Mouse (Mus musculus) hindbrain, embryonic 14.5 days (tissue): ENCODE results near the gene Rrp8. TPM values are rescaled to one million over a fixed set of nuclear protein-coding genes. Genes with fewer than 3 reads are reported as not detected.
"Not testable (repeated sequence)": the region's sequence is repeated elsewhere in the genome, so short reads cannot be mapped to it uniquely, and the experiment has no call there.

Experiments used
- ATAC-seq: fragments of 200-750 bp; cut with Nextera tagmentation; 2 replicates; pipeline ENCODE4 v1.8.0; 2017; ENCODE audit warnings: moderate number of reproducible peaks, mild to moderate bottlenecking, moderate TSS enrichment, moderate library complexity; ENCODE audit not compliant: low FRiP score
- DNase-seq: peaks from one replicate; pipeline ENCODE4 v3.0.0-alpha.2; 2015; ENCODE audit warnings: low spot score
- H3K27ac ChIP-seq: fragments of 300-500 bp; sonication (generic); 2 replicates; pipeline ENCODE4 v1.5.1; 2014; ENCODE audit warnings: mild to moderate bottlenecking, moderate library complexity
- H3K27me3 ChIP-seq: fragments of 300-500 bp; sonication (generic); 2 replicates; pipeline ENCODE4 v1.6.1; 2014; ENCODE audit warnings: mild to moderate bottlenecking, low read length, mixed read lengths; ENCODE audit not compliant: control insufficient read depth, insufficient read depth
- H3K36me3 ChIP-seq: fragments of 300-500 bp; sonication (generic); replicated peaks from 2 replicates; pipeline ENCODE4 v1.6.1; 2014; ENCODE audit not compliant: control insufficient read depth, insufficient read depth
- H3K4me1 ChIP-seq: fragments of 300-500 bp; sonication (generic); replicated peaks from 2 replicates; pipeline ENCODE4 v1.6.1; 2014; ENCODE audit warnings: antibody characterized with exemption, low read length, mixed read lengths; ENCODE audit not compliant: control insufficient read depth, insufficient read depth
- H3K4me2 ChIP-seq: fragments of 300-500 bp; sonication (generic); replicated peaks from 2 replicates; pipeline ENCODE4 v1.6.1; 2014; ENCODE audit warnings: mild to moderate bottlenecking, moderate library complexity
- H3K4me3 ChIP-seq: fragments of 300-500 bp; sonication (generic); replicated peaks from 2 replicates; pipeline ENCODE4 v1.5.1; 2014; ENCODE audit warnings: mild to moderate bottlenecking, low read length
- H3K9ac ChIP-seq: fragments of 300-500 bp; sonication (generic); 2 replicates; pipeline ENCODE4 v1.6.1; 2014
- H3K9me3 ChIP-seq: fragments of 300-500 bp; sonication (generic); 2 replicates; pipeline ENCODE4 v1.6.1; 2016; ENCODE audit warnings: low read length; ENCODE audit not compliant: control insufficient read depth
- WGBS: fragments of 180-500 bp; shearing (Covaris S2); extraction: QIAGEN DNeasy Blood & Tissue Kit; methylation state at CpG from one replicate; pipeline ENCODE4 v1.1.7; 2014; 5-methylcytosine and 5-hydroxymethylcytosine counted together
- polyA plus RNA-seq: library from polyadenylated mRNA; unstranded; fragments of >200 nt; fragmentation: Nextera tagmentation; extraction: Ambion mirVana; gene quantifications from 2 replicates; pipeline ENCODE4 v1.2.1, GENCODE M21; 2014

Gene Rrp8
- polyA plus RNA-seq, 1 experiment from 2014 or later: 24.1 TPM

DNA sequence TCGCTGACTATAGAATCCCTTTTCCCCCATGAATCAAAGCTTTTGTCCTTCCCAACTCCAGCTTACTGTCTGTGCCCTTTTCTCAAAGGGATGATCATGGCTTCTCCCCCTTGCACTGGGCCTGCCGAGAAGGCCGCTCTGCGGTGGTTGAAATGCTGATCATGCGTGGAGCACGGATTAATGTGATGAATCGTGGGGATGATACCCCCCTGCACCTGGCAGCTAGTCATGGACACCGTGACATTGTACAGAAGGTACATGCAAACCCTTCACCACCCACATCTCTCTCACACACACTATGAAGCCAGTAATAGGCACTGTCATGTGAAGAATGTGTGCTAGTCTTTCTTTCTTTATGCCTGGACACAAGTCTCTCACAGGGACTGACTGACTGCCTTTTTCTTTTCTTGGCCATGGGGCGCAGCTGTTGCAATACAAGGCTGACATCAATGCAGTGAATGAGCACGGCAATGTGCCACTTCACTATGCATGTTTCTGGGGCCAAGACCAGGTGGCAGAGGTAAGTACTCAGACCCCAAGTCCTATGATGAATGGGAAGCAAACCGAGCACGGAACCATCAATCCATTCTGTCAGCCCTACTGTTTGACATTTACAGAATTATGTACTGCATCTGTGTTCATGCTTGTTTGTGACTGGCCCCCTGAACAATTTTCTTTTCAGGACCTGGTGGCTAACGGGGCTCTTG, 3.1 kb upstream of the Rrp8 start:
- no peaks in the 10 kb centered on the region for H3K27me3 ChIP-seq
- no peak overlapping the region for H3K9ac ChIP-seq
- H3K4me1 ChIP-seq: peaks cover 19% of the 10 kb centered on the region
- H3K27ac ChIP-seq: no peak overlapping the region
- ATAC-seq (no peak), DNase-seq (no peak)
- no peaks in the 10 kb centered on the region for H3K9me3 ChIP-seq
- 85% methylated on average over 13 of the region's 13 CpGs for WGBS
- H3K4me2 ChIP-seq: no peak overlapping the region
- no peak overlapping the region for H3K4me3 ChIP-seq
- peaks cover 40% of the 10 kb centered on the region for H3K36me3 ChIP-seq

DNA sequence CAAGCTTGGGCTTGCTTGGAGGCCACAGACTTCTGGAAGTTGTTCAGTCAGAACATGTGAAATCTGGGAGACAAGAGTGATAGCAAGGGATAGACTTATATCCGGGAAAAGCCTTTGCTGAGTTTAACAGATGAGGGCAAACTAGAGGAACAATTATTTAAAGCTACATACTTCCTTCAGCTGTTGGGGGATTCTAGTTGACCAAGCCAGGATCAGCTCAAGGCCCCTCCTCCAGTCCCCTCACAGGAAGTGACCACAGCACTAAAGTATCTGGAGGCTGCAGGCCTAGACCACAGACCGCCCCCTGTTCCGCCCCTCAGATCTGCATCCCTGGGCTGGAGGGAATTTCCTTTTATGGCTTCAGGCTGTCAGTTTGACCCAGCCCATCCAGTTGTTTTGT, 1.8 kb upstream of the Rrp8 start:
- peaks cover 19% of the 10 kb centered on the region for H3K4me1 ChIP-seq
- no peak overlapping the region; the same call in 1 of the 2 replicates for H3K27ac ChIP-seq
- no peak for ATAC-seq
- DNase-seq: no peak
- no peak overlapping the region; the same call in 1 of the 2 replicates for H3K9ac ChIP-seq
- H3K4me2 ChIP-seq: peak overlapping the region; percentile 90
- no peak overlapping the region for H3K4me3 ChIP-seq
- H3K9me3 ChIP-seq: no peaks in the 10 kb centered on the region
- H3K36me3 ChIP-seq: peaks cover 49% of the 10 kb centered on the region
- no peaks in the 10 kb centered on the region for H3K27me3 ChIP-seq
- 31% methylated on average over 3 of the region's 3 CpGs for whole genome bisulfite sequencing

DNA sequence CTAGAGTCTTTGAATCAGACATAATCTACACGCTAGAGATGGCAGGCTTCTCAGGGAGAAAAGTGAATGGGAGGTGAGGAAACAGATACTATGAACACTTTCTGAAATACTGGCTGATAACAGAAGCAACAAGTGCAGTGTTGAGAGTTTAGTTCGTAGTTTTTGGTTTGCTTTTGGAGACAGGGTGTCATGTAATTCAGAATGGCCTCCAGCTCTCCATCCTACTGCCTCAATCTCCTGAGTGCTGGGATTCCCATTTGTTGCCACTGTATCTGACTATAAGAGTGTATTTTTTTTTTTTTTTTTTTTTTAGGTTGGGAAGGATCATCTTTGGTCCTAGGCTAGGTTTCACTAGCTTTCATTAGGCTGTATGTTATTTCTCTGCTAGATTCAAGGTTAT, 1.1 kb upstream of the Rrp8 start:
- 82% methylated on average over 2 of the region's 2 CpGs for WGBS
- Histone ChIP-seq H3K9ac (peak overlapping the region; percentile 91; the same call in 1 of the 2 replicates), H3K27me3 (no peaks in the 10 kb centered on the region), H3K27ac (no peak overlapping the region), H3K4me1 (peaks cover 16% of the 10 kb centered on the region), H3K4me2 (peak overlapping the region; percentile 90), H3K36me3 (peaks cover 55% of the 10 kb centered on the region), H3K9me3 (no peaks in the 10 kb centered on the region), H3K4me3 (peak overlapping the region; percentile 65)
- ATAC-seq: no peak
- DNase-seq: no peak

DNA sequence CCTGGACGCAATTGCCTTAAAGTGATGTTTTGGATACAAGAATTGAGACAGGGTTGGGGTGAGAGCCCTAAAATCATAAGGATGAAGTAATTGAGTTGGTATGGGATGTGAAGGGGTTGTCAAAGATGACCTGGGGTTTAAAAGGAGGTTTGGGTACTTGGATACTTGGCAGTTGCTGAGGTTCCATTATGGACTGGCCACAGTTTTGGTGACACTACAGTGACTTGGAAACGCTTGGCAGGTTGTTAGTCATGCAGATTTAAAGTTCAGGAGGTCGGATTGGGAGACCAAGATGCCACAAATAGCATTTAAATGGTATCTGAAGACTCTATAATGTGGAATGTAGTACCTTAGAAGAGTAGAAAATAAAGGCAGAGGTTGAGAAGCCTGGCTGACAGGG, 463 bp upstream of the Rrp8 start:
- ATAC-seq: no peak
- Histone ChIP-seq H3K9ac (peak overlapping the region; percentile 91), H3K4me2 (peak overlapping the region; percentile 90), H3K27me3 (no peaks in the 10 kb centered on the region), H3K9me3 (no peaks in the 10 kb centered on the region), H3K36me3 (peaks cover 55% of the 10 kb centered on the region), H3K27ac (no peak overlapping the region), H3K4me1 (peaks cover 15% of the 10 kb centered on the region), H3K4me3 (peak overlapping the region; percentile 65)
- WGBS: 35% methylated on average over 3 of the region's 3 CpGs
- no peak for DNase-seq

DNA sequence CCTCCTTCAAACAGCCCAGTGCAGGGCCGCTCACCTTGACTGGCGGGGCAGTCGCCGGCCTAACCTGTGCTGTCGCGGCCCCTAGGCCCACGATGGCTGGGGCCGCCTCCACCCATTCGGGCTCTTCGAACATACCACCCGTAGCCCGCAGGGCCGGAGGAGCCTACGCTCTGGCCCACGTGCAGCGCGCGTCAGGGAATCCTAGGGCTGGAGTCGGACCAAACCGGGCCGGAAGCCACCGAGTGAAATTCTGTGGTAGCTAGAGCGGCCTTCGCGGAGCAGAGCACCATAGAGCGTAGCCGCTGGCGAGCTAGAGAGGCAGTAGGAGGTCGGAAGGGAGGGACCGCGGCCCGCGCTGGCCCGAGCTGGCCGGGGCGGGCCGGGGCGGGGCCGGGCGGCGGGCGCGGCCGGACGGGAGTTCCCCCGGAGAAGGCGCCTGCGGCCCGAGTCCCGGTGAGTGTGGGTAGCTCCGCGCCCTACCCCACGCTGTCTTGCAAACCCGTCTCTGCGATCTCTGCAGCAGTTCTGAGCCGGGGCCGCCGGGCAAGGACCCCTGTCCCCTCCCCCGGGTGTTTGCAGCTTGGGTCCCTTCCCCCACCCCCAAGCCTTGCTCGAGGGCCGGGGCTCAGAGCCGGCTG, 802 bp downstream of the Rrp8 start, which contains the start of gene Ilk:
TSS of gene Ilk (plus strand) at position 329 of the 638 bp plus-strand sequence.
- H3K27me3 ChIP-seq: no peaks in the 10 kb centered on the region
- ATAC-seq (peak; percentile 98), DNase-seq (peak; percentile 85)
- H3K9me3 ChIP-seq: no peaks in the 10 kb centered on the region
- H3K4me3 ChIP-seq: peak within 1 kb of the TSS; percentile 65
- peaks cover 55% of the 10 kb centered on the region for H3K36me3 ChIP-seq
- peaks cover 15% of the 10 kb centered on the region for H3K4me1 ChIP-seq
- H3K4me2 ChIP-seq: peak within 1 kb of the TSS; percentile 90
- WGBS: under 1% methylated on average over 56 of the region's 62 CpGs
- H3K27ac ChIP-seq: peak within 1 kb of the TSS; percentile 69
- H3K9ac ChIP-seq: peak within 1 kb of the TSS; percentile 91

DNA sequence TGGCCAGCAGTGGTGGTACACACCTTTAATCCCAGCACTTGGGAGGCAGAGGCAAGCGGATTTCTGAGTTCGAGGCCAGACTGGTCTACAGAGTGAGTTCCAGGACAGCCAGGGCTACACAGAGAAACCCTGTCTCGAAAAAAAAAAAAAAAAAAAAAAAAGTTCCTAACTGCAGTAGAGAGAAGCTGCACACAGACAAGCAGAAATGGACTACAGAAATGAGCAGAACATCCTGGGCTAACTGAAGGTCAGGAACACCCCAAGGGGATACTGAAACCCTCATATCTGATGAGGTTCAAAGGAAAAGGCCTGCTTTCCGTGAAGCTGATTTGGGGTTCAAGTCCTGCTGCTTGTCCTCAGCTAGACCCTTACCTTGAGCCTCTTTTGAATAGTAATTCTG, 1.7 kb downstream of the Rrp8 start:
- H3K36me3 ChIP-seq: peaks cover 55% of the 10 kb centered on the region
- WGBS: 60% methylated on average over 3 of the region's 4 CpGs
- not testable (repeated sequence) for H3K27ac ChIP-seq, DNase-seq, H3K27me3 ChIP-seq, H3K9me3 ChIP-seq, ATAC-seq
- H3K9ac ChIP-seq: peak overlapping the region; percentile 91
- H3K4me2 ChIP-seq: peak overlapping the region; percentile 90
- peaks cover 15% of the 10 kb centered on the region for H3K4me1 ChIP-seq
- peak overlapping the region; percentile 65 for H3K4me3 ChIP-seq

DNA sequence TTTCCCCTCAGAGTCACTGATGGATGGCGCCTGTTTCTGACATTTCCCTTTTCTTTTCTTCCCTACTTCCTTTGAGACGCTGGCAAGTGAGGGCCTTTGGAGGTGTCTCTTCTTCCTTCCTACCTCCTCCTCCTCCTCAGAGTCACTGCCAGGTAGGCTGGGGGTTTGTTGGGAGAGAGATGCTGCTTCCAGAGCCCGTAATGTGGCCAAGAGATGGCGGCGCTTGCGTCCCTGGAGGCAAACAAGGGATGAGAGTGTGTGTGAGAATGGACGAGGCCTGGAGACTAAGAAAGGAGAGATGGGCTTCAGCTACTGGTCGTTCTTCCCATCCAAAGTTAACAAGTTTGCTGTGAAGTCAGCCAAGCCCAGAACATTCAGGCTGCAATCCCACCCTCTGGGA, 2.4 kb downstream of the Rrp8 start:
- H3K27ac ChIP-seq: no peak overlapping the region
- no peak for ATAC-seq
- WGBS: 86% methylated on average over 8 of the region's 8 CpGs
- H3K9ac ChIP-seq: no peak overlapping the region
- peaks cover 15% of the 10 kb centered on the region for H3K4me1 ChIP-seq
- DNase-seq: no peak
- no peaks in the 10 kb centered on the region for H3K9me3 ChIP-seq
- H3K27me3 ChIP-seq: no peaks in the 10 kb centered on the region
- H3K36me3 ChIP-seq: peaks cover 55% of the 10 kb centered on the region
- H3K4me2 ChIP-seq: peak overlapping the region; percentile 90; the same call in 1 of the 2 replicates
- no peak overlapping the region for H3K4me3 ChIP-seq

DNA sequence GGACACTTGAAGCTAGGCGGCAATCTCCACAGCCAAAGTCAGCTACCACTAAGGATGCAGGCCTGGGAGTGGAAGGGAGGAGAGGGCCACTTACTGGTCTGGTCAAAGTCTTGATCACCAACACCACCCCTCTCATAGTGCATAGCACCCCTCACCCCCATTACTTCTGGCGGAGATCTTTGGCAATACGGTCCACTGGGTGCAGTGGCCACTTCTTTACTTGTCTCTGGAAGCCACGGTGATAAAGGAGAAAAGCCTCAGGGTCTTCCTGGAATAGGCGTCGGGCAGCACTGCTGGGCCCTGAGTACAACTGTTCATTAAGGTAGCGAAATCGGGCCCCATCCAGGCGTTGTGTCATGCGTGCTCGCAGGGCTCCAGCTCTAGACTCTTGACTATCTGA, 3.3 kb downstream of the Rrp8 start:
- Histone ChIP-seq H3K4me1 (peaks cover 12% of the 10 kb centered on the region), H3K4me3 (no peak overlapping the region), H3K9me3 (no peaks in the 10 kb centered on the region), H3K27ac (no peak overlapping the region), H3K36me3 (peaks cover 57% of the 10 kb centered on the region), H3K4me2 (no peak overlapping the region), H3K27me3 (no peaks in the 10 kb centered on the region), H3K9ac (no peak overlapping the region)
- DNase-seq (no peak), ATAC-seq (no peak)
- WGBS: 96% methylated on average over 11 of the region's 11 CpGs

DNA sequence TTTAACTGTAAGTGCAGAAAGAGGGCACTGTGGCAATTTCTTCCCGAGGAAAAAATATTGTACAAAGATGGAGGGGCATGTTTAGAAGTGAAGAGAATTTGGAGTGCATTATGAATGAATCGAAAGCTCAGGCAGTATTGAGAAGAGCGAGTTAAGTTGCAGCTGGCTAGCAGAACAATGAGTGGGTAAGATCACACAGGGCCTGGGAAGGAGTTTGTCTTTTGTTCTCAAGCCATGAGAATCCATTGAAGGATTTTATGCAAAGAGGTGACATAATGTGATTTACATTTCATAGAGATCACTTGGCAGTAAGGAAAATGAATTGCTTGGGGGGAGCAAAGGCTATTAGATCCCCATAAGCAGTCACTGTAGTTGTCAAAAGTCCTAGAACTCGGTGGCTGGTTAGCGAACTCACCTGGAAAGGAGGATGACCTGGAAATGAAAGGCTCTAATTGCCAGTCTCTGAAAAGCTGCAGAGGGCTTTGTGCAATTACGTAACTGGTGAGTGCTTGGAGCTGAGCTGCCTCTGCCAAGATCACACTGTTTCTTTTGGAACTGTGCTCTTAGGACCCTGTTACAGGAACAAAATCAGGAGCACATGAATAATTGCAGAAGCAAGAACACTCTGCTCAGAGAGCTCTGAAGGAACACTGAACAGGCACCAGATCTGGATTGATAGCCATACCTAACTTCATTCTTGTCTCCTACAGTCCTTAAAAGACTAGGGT, 8.3 kb downstream of the Rrp8 start:
- ATAC-seq: no peak
- Histone ChIP-seq H3K9ac (no peak overlapping the region), H3K9me3 (no peaks in the 10 kb centered on the region), H3K36me3 (peaks cover 48% of the 10 kb centered on the region), H3K4me1 (no peaks in the 10 kb centered on the region), H3K27me3 (no peaks in the 10 kb centered on the region), H3K4me3 (no peak overlapping the region), H3K4me2 (no peak overlapping the region), H3K27ac (no peak overlapping the region)
- no peak for DNase-seq
- 39% methylated on average over 6 of the region's 6 CpGs for WGBS
